Mouse (Mus musculus): Measurements from ENCODE around the gene Kcnk12.

The Kcnk12 gene

DNA sequence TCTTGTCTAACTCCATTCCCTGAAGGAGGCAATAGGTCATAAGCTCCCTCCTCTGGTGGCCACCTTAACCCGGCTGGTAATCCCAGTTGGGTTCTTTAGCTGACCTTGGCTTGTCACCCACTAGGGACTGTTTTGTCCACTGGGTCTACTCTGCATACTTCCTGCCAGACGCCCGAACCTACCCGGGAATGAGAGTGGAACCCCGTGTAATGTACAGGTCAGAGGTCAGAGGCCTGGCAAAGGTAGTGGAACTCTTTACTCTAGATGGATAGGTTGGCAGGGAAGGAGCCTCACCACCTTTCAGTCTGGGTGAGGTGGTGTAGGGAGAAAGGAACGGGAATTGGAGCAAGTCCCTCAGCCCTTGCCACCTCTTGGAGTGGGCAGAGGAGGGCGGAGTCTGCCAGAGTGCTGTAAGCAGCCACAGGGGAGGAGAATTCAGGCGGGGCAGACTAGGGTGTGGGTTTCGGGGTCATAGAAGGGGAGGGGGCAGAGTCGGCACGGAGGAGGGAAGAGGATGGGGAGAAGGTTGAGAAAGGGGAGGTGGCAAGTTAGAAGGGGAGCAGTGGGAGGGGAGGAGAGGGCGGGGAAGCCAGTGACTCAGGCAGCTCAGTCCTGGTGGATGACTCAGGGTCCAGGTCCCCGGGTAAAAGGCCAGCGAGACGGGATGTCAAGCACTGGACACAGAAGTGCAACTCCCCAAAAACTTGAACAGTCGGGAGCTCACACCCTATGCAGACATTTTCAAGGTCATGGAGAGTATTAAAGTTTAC is 98.6 kb downstream of the Kcnk12 start:
- DNase-seq (ENCODE audit: low read depth, low spot score), result peak; percentile 50

- DNase-seq (ENCODE audit: low read depth, low spot score), result no peak
Measured at GRCm38 (mm10) chr17:87696814-87697213, 101.0 kb downstream of the Kcnk12 start.

GRCm38 (mm10) chr17:87695874-87696465 is 101.8 kb downstream of the Kcnk12 start:
- peak; percentile 74 for DNase-seq (ENCODE audit: low read depth, low spot score)

Measured in ES-CJ7 (cell line).